Mouse (Mus musculus): ENCODE measurements at regions not wholly inside any gene's neighbourhood (a gene's known extent, or its start where the extent isn't known, plus 50 kb on each side); places are given as distances from the start of the nearest gene placed in this dataset.

DNA sequence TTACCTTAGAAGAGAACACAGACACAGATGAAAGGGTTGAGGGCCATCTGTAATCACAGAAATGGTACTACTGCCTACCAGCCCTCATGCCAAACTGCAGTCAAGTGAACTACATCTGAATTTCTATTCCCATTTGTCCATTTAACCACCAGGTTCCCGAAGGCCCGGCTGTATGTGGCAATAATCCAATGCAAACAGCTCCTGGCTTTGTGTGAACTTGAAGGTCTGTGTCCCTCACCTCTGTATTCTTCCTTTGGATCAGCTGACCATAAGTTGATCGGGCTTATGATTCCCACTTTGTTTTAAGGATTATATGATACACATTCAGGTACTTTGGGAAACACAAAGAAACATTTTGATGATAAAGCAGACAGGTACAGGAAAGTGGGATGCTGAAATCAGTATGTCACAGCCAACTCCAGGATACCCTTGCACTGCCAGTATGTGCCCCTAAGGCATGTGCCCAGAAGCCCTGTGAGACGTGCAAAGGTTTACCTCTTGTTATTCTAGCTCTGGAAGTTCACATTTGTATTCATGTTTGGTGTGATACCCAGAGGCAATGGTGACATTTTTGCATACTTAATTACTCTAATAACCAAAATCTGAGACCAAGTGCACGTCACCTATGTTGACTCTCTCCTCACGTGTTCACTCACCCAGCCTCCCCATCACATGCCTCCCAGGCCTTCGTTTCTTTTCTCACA is 214.1 kb upstream of the Gm9747 start:
- no peak for DNase-seq (ENCODE audit: low read depth, low spot score)

DNA sequence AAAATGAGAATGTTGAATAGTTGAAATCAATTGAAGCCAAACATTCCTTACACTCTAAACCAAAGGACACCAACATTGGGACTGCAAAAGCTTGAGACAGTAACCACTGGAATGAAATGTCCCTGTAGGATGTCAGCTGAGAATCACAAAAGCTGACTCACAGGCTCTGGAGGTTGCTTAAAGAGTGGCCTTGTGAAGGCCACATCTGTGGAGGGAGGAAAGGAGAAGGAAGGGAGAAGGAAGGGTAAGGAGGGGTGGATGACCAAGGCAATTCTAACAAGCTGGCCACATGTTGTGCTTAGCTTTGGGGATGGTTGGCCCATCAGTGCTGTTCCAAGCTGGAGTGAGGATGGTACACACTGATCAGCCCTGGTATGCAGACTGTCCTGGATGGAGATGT is 205.2 kb upstream of the Gm9747 start:
- in situ Hi-C loops (cut with MboI; ENCODE audit: low sequenced_read_pairs in 2 of 2, unreplicated experiment in 2 of 2) = no loop called here
- Histone ChIP-seq H3K4me1 (ENCODE audit: control insufficient read depth in 2 of 2, insufficient read depth in 2 of 2, low read length in 2 of 2, poor library complexity in 1 of 2) (no peaks in the 10 kb centered on the region), H3K9ac (ENCODE audit: insufficient read depth, low read depth, low read length, poor library complexity, severe bottlenecking) (no peak overlapping the region), H3K9me3 (ENCODE audit: control insufficient read depth, insufficient read depth, low read depth, low read length) (no peaks in the 10 kb centered on the region), H3K27ac (ENCODE audit: insufficient read depth, low read depth, low read length, poor library complexity, severe bottlenecking) (no peak overlapping the region), H3K4me3 (ENCODE audit: insufficient read depth in 1 of 2, low read depth in 1 of 2, low read length in 2 of 2, poor library complexity in 1 of 2, severe bottlenecking in 1 of 2) (no peak overlapping the region), H3K36me3 (ENCODE audit: control insufficient read depth, insufficient read depth, low read length, poor library complexity, severe bottlenecking) (no peaks in the 10 kb centered on the region)
- no peak for DNase-seq (ENCODE audit: low read depth, low spot score)
- no peak for TF ChIP-seq HCFC1 (IDR thresholded peaks at IDR 0.05; ENCODE audit: borderline replicate concordance, insufficient read depth, low read length)
- no peak for TF ChIP-seq ZNF384 (IDR thresholded peaks at IDR 0.05; ENCODE audit: low read depth, low read length)
- no peak for TF ChIP-seq CHD2 (IDR thresholded peaks at IDR 0.05; ENCODE audit: low read depth, low read length)
- no peak for TF ChIP-seq ZC3H11A (IDR thresholded peaks at IDR 0.05; ENCODE audit: borderline replicate concordance, low read depth, low read length)
- no peak for TF ChIP-seq MAFK (IDR thresholded peaks at IDR 0.05; ENCODE audit: insufficient read depth, low read depth, low read length)

More for the DNA sequence above, 214.1 kb upstream of the Gm9747 start:
- Histone ChIP-seq H3K36me3 (ENCODE audit: control insufficient read depth, insufficient read depth, low read length, poor library complexity, severe bottlenecking) (no peaks in the 10 kb centered on the region), H3K9ac (ENCODE audit: insufficient read depth, low read depth, low read length, poor library complexity, severe bottlenecking) (no peak overlapping the region), H3K9me3 (ENCODE audit: control insufficient read depth, insufficient read depth, low read depth, low read length) (no peaks in the 10 kb centered on the region), H3K4me1 (ENCODE audit: control insufficient read depth in 2 of 2, insufficient read depth in 2 of 2, low read length in 2 of 2, poor library complexity in 1 of 2) (no peaks in the 10 kb centered on the region), H3K4me3 (ENCODE audit: insufficient read depth in 1 of 2, low read depth in 1 of 2, low read length in 2 of 2, poor library complexity in 1 of 2, severe bottlenecking in 1 of 2) (no peak overlapping the region), H3K27ac (ENCODE audit: insufficient read depth, low read depth, low read length, poor library complexity, severe bottlenecking) (no peak overlapping the region)
- no peak for TF ChIP-seq ZC3H11A (IDR thresholded peaks at IDR 0.05; ENCODE audit: borderline replicate concordance, low read depth, low read length)
- no peak for TF ChIP-seq MAFK (IDR thresholded peaks at IDR 0.05; ENCODE audit: insufficient read depth, low read depth, low read length)
- no peak for TF ChIP-seq ZNF384 (IDR thresholded peaks at IDR 0.05; ENCODE audit: low read depth, low read length)
- TF ChIP-seq CHD2 (IDR thresholded peaks at IDR 0.05; ENCODE audit: low read depth, low read length) = no peak
- TF ChIP-seq HCFC1 (IDR thresholded peaks at IDR 0.05; ENCODE audit: borderline replicate concordance, insufficient read depth, low read length) = no peak
- in situ Hi-C loops (cut with MboI; ENCODE audit: low sequenced_read_pairs in 2 of 2, unreplicated experiment in 2 of 2) = no loop called here

DNA sequence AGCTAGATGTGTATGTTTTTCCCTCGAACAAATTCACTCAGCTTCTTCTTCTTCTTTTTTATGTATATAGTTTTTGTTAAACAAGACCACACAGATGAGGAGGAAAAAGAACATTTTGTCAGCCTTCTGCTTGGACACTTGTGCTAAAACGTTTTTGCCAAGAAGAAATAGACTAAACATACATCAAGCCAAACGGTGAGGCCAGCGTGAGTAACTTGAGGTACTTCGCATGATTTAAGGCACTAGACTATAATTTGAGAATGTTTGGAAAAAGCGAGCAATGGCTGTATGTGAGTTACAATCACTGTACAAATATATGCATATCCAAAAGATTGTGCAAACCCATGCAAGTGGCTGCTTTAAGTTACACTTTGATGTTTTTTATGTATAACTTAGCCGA is 201.8 kb upstream of the Gm9747 start:
- TF ChIP-seq CHD2 (IDR thresholded peaks at IDR 0.05; ENCODE audit: low read depth, low read length) = no peak
- no peak for TF ChIP-seq MAFK (IDR thresholded peaks at IDR 0.05; ENCODE audit: insufficient read depth, low read depth, low read length)
- TF ChIP-seq HCFC1 (IDR thresholded peaks at IDR 0.05; ENCODE audit: borderline replicate concordance, insufficient read depth, low read length) = no peak
- TF ChIP-seq ZC3H11A (IDR thresholded peaks at IDR 0.05; ENCODE audit: borderline replicate concordance, low read depth, low read length) = no peak
- TF ChIP-seq ZNF384 (IDR thresholded peaks at IDR 0.05; ENCODE audit: low read depth, low read length) = no peak
- Histone ChIP-seq H3K4me3 (ENCODE audit: insufficient read depth in 1 of 2, low read depth in 1 of 2, low read length in 2 of 2, poor library complexity in 1 of 2, severe bottlenecking in 1 of 2) (no peak overlapping the region), H3K27ac (ENCODE audit: insufficient read depth, low read depth, low read length, poor library complexity, severe bottlenecking) (no peak overlapping the region), H3K9me3 (ENCODE audit: control insufficient read depth, insufficient read depth, low read depth, low read length) (no peaks in the 10 kb centered on the region), H3K9ac (ENCODE audit: insufficient read depth, low read depth, low read length, poor library complexity, severe bottlenecking) (no peak overlapping the region), H3K4me1 (ENCODE audit: control insufficient read depth in 2 of 2, insufficient read depth in 2 of 2, low read length in 2 of 2, poor library complexity in 1 of 2) (no peaks in the 10 kb centered on the region), H3K36me3 (ENCODE audit: control insufficient read depth, insufficient read depth, low read length, poor library complexity, severe bottlenecking) (no peaks in the 10 kb centered on the region)
- in situ Hi-C loops (cut with MboI; ENCODE audit: low sequenced_read_pairs in 2 of 2, unreplicated experiment in 2 of 2) = no loop called here
- DNase-seq (ENCODE audit: low read depth, low spot score) = no peak

DNA sequence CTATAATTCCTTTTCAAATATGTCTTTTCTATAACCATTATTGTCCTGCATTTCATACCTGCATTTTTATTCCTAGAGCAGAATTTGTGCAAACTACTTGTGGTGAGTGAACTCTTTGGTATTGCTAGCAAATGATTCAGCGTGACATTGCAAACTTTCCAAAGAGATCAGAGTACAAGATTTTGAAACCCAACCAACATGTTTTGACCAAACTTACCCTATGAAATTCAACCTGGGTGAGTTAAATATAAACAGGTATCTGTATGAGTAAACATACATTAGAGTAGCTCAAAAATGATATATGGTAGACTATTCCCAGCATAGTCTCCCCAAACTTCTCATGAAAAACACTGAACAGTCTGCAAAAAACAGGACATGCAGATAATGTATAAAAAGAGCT is 200.5 kb upstream of the Gm9747 start:
- Histone ChIP-seq H3K4me1 (ENCODE audit: control insufficient read depth in 2 of 2, insufficient read depth in 2 of 2, low read length in 2 of 2, poor library complexity in 1 of 2) (no peaks in the 10 kb centered on the region), H3K36me3 (ENCODE audit: control insufficient read depth, insufficient read depth, low read length, poor library complexity, severe bottlenecking) (no peaks in the 10 kb centered on the region), H3K4me3 (ENCODE audit: insufficient read depth in 1 of 2, low read depth in 1 of 2, low read length in 2 of 2, poor library complexity in 1 of 2, severe bottlenecking in 1 of 2) (no peak overlapping the region), H3K27ac (ENCODE audit: insufficient read depth, low read depth, low read length, poor library complexity, severe bottlenecking) (no peak overlapping the region), H3K9ac (ENCODE audit: insufficient read depth, low read depth, low read length, poor library complexity, severe bottlenecking) (no peak overlapping the region), H3K9me3 (ENCODE audit: control insufficient read depth, insufficient read depth, low read depth, low read length) (no peaks in the 10 kb centered on the region)
- TF ChIP-seq ZNF384 (IDR thresholded peaks at IDR 0.05; ENCODE audit: low read depth, low read length) = no peak
- no peak for TF ChIP-seq HCFC1 (IDR thresholded peaks at IDR 0.05; ENCODE audit: borderline replicate concordance, insufficient read depth, low read length)
- TF ChIP-seq MAFK (IDR thresholded peaks at IDR 0.05; ENCODE audit: insufficient read depth, low read depth, low read length) = no peak
- TF ChIP-seq CHD2 (IDR thresholded peaks at IDR 0.05; ENCODE audit: low read depth, low read length) = no peak
- TF ChIP-seq ZC3H11A (IDR thresholded peaks at IDR 0.05; ENCODE audit: borderline replicate concordance, low read depth, low read length) = no peak
- in situ Hi-C loops (cut with MboI; ENCODE audit: low sequenced_read_pairs in 2 of 2, unreplicated experiment in 2 of 2) = no loop called here
- DNase-seq (ENCODE audit: low read depth, low spot score) = no peak
